Mouse (Mus musculus) thymus, adult 2 months (tissue): ENCODE results near the gene Sbk1.

Experiments used
- CTCF ChIP-seq: fragments of 200-500 bp; IDR thresholded peaks from 2 replicates; pipeline ENCODE4 v1.5.1; 2012; ENCODE audit warnings: mild to moderate bottlenecking, control low read depth, low read length, moderate library complexity, borderline replicate concordance; ENCODE audit not compliant: control insufficient read depth, poor library complexity, insufficient read depth; ENCODE audit errors: extremely low read depth
- POLR2A ChIP-seq: fragments of 200-500 bp; IDR thresholded peaks from 2 replicates; pipeline ENCODE4 v1.6.1; 2012; ENCODE audit warnings: mild to moderate bottlenecking, low read length, control low read depth, moderate library complexity; ENCODE audit not compliant: control insufficient read depth, poor library complexity, insufficient read depth; ENCODE audit errors: extremely low read depth

DNA sequence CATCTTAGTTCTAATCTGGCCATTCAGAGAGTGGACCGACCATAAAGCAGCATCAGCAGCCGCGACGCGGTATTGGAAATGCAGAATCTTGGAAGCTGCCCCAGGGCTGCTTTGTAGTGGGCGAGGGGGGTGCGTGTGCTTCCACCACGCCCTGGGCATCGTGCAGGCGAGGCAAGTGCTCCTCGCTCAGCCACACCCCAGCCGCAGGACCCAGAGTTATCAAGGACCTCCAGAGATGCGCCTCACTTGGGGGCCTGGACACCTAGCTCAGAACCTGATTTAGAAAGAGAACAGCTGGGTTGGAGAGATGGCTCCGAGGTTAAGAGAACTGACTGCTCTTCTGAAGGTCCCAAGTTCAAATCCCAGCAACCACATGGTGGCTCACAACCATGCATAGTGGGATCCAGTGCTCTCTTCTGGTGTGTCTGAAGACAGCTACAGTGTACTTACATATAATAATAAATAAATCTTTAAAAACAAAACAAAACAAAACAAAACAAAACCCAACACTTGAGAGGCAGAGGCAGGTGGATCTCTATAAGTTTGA is 31.5 kb upstream of the Sbk1 start:
- TF ChIP-seq POLR2A (no peak), CTCF (no peak)
